Mouse (Mus musculus) lung, postnatal 0 days (tissue): ENCODE measurements around the gene Gatd1. TPM values are rescaled to one million over a fixed set of nuclear protein-coding genes. Genes with fewer than 3 reads are reported as not detected.
A peak's percentile ranks its signal among the peaks of the same experiment; 100 is the strongest.

Source experiments
- ATAC-seq: fragments of 200-750 bp; cut with Nextera tagmentation; 2 replicates; pipeline ENCODE4 v1.8.0; 2017; ENCODE audit warnings: moderate library complexity
- DNase-seq: peaks from one replicate; pipeline ENCODE4 v3.0.0-alpha.2; 2016; ENCODE audit warnings: low spot score
- H3K27ac ChIP-seq: fragments of 300-500 bp; sonication (generic); 2 replicates; pipeline ENCODE4 v1.5.1; 2014; ENCODE audit warnings: antibody characterized with exemption, mild to moderate bottlenecking, low read length, mixed read lengths
- H3K27me3 ChIP-seq: fragments of 300-500 bp; sonication (generic); replicated peaks from 2 replicates; pipeline ENCODE4 v1.6.1; 2014; ENCODE audit warnings: low read length, mixed read lengths; ENCODE audit not compliant: insufficient read depth
- H3K36me3 ChIP-seq: fragments of 300-500 bp; sonication (generic); 2 replicates; pipeline ENCODE4 v1.6.1; 2014; ENCODE audit warnings: low read length, mixed read lengths; ENCODE audit not compliant: insufficient read depth
- H3K4me1 ChIP-seq: fragments of 300-500 bp; sonication (generic); 2 replicates; pipeline ENCODE4 v1.6.1; 2014; ENCODE audit warnings: antibody characterized with exemption, low read depth, low read length, mixed read lengths; ENCODE audit not compliant: insufficient read depth
- H3K4me2 ChIP-seq: fragments of 300-500 bp; sonication (generic); replicated peaks from 2 replicates; pipeline ENCODE4 v1.6.1; 2014; ENCODE audit warnings: low read depth, mild to moderate bottlenecking, low read length, moderate library complexity, mixed read lengths
- H3K4me3 ChIP-seq: fragments of 300-500 bp; sonication (generic); 2 replicates; pipeline ENCODE4 v1.5.1; 2014; ENCODE audit warnings: low read depth, low read length
- H3K9ac ChIP-seq: fragments of 300-500 bp; sonication (generic); replicated peaks from 2 replicates; pipeline ENCODE4 v1.6.1; 2014; ENCODE audit warnings: low read depth, mild to moderate bottlenecking
- H3K9me3 ChIP-seq: fragments of 300-500 bp; sonication (generic); 2 replicates; pipeline ENCODE4 v1.6.1; 2016; ENCODE audit warnings: low read length, mixed read lengths
- CTCF ChIP-seq: IDR thresholded peaks from 2 replicates; pipeline ENCODE4 v1.5.1; 2016; ENCODE audit warnings: antibody characterized with exemption, mild to moderate bottlenecking
- EP300 ChIP-seq: IDR thresholded peaks from 2 replicates; pipeline ENCODE4 v1.6.1; 2016; ENCODE audit warnings: antibody characterized with exemption, mild to moderate bottlenecking, control low read depth
- WGBS: fragments of 180-500 bp; shearing (Covaris S2); extraction: QIAGEN DNeasy Blood & Tissue Kit; methylation state at CpG from one replicate; pipeline ENCODE4 v1.1.7; 2014; 5-methylcytosine and 5-hydroxymethylcytosine counted together
- polyA plus RNA-seq: library from polyadenylated mRNA; unstranded; fragments of >200 nt; fragmentation: Nextera tagmentation; extraction: Ambion mirVana; gene quantifications from 2 replicates; pipeline ENCODE4 v1.2.1, GENCODE M21; 2015

Gene Gatd1
- polyA plus RNA-seq, 1 experiment from 2014 or later: 52.3 TPM

GRCm38 (mm10) chr7:141434464-141434863 is 20.5 kb upstream of the Gatd1 start:
- H3K4me2 ChIP-seq: peak overlapping the region; percentile 69
- TF ChIP-seq CTCF (no peak), EP300 (no peak)
- DNase-seq (peak; percentile 51), ATAC-seq (no peak)
- no peak overlapping the region for H3K27ac ChIP-seq
- H3K4me3 ChIP-seq: peak overlapping the region; percentile 46
- WGBS: 19% methylated on average over 8 of the region's 8 CpGs
- no peaks in the 10 kb centered on the region for H3K9me3 ChIP-seq
- peaks cover 16% of the 10 kb centered on the region for H3K4me1 ChIP-seq
- no peaks in the 10 kb centered on the region for H3K27me3 ChIP-seq
- no peaks in the 10 kb centered on the region; the same call in 1 of the 2 replicates for H3K36me3 ChIP-seq
- H3K9ac ChIP-seq: peak overlapping the region; percentile 16; the same call in 1 of the 2 replicates

- no peaks in the 10 kb centered on the region for H3K27me3 ChIP-seq
- DNase-seq (no peak), ATAC-seq (no peak)
- peak overlapping the region; percentile 69 for H3K4me2 ChIP-seq
- H3K27ac ChIP-seq: no peak overlapping the region
- no peak overlapping the region for H3K9ac ChIP-seq
- no peaks in the 10 kb centered on the region; the same call in 1 of the 2 replicates for H3K36me3 ChIP-seq
- 73% methylated on average over 15 of the region's 15 CpGs for WGBS
- H3K4me1 ChIP-seq: peaks cover 16% of the 10 kb centered on the region
- peak overlapping the region; percentile 46; the same call in 1 of the 2 replicates for H3K4me3 ChIP-seq
- no peaks in the 10 kb centered on the region for H3K9me3 ChIP-seq
- no peak for TF ChIP-seq CTCF
- no peak for TF ChIP-seq EP300
Measured at GRCm38 (mm10) chr7:141433517-141434400, 19.8 kb upstream of the Gatd1 start.

GRCm38 (mm10) chr7:141432741-141433516 is 19.0 kb upstream of the Gatd1 start:
- Histone ChIP-seq H3K4me2 (no peak overlapping the region), H3K27ac (no peak overlapping the region), H3K9me3 (no peaks in the 10 kb centered on the region), H3K4me1 (peaks cover 16% of the 10 kb centered on the region), H3K27me3 (no peaks in the 10 kb centered on the region), H3K36me3 (no peaks in the 10 kb centered on the region; the same call in 1 of the 2 replicates), H3K4me3 (no peak overlapping the region), H3K9ac (no peak overlapping the region)
- WGBS: 90% methylated on average over 6 of the region's 6 CpGs
- DNase-seq (no peak), ATAC-seq (no peak)
- no peak for TF ChIP-seq CTCF
- no peak for TF ChIP-seq EP300

GRCm38 (mm10) chr7:141432186-141432611 is 18.3 kb upstream of the Gatd1 start:
- Histone ChIP-seq H3K27me3 (no peaks in the 10 kb centered on the region), H3K9ac (no peak overlapping the region), H3K27ac (no peak overlapping the region), H3K4me2 (no peak overlapping the region), H3K36me3 (no peaks in the 10 kb centered on the region; the same call in 1 of the 2 replicates), H3K4me1 (peaks cover 16% of the 10 kb centered on the region), H3K4me3 (no peak overlapping the region), H3K9me3 (no peaks in the 10 kb centered on the region)
- 77% methylated on average over 8 of the region's 8 CpGs for WGBS
- ATAC-seq (no peak), DNase-seq (no peak)
- TF ChIP-seq CTCF (no peak), EP300 (no peak)

GRCm38 (mm10) chr7:141431434-141432185 is 17.7 kb upstream of the Gatd1 start:
- DNase-seq (no peak), ATAC-seq (no peak)
- H3K27me3 ChIP-seq: no peaks in the 10 kb centered on the region
- TF ChIP-seq EP300: no peak
- no peak for TF ChIP-seq CTCF
- H3K9me3 ChIP-seq: no peaks in the 10 kb centered on the region
- 90% methylated on average over 19 of the region's 19 CpGs for WGBS
- H3K4me2 ChIP-seq: no peak overlapping the region
- H3K4me1 ChIP-seq: peaks cover 12% of the 10 kb centered on the region
- H3K27ac ChIP-seq: no peak overlapping the region
- no peak overlapping the region for H3K4me3 ChIP-seq
- H3K9ac ChIP-seq: no peak overlapping the region
- H3K36me3 ChIP-seq: no peaks in the 10 kb centered on the region; the same call in 1 of the 2 replicates
